Mouse (Mus musculus): ENCODE results near the gene Smad3. TPM values are rescaled to one million over a fixed set of nuclear protein-coding genes. Genes with fewer than 3 reads are reported as not detected.

The Smad3 gene
- polyA plus RNA-seq, 1 experiment: 6.1 TPM

- no peak for TF ChIP-seq CTCF (IDR thresholded peaks at IDR 0.05; ENCODE audit: control insufficient read depth, insufficient read depth, insufficient replicate concordance, low read depth, low read length)
- no peak for TF ChIP-seq POLR2A (IDR thresholded peaks at IDR 0.05; ENCODE audit: control insufficient read depth, low read depth, low read length)
- Histone ChIP-seq H3K27me3 (ENCODE audit: control insufficient read depth, insufficient read depth, low read length) (no peaks in the 10 kb centered on the region), H3K4me3 (ENCODE audit: control insufficient read depth, low read depth, low read length) (no peak overlapping the region), H3K27ac (ENCODE audit: control insufficient read depth, insufficient read depth, low read depth, low read length) (no peak overlapping the region), H3K4me1 (ENCODE audit: control insufficient read depth, insufficient read depth, low read length) (peaks cover 6% of the 10 kb centered on the region), H3K36me3 (ENCODE audit: control insufficient read depth, insufficient read depth, low read length) (no peaks in the 10 kb centered on the region)
Observed at GRCm38 (mm10) chr9:63718735-63719358, 38.9 kb downstream of the Smad3 start.

- H3K27ac ChIP-seq (ENCODE audit: control insufficient read depth, insufficient read depth, low read depth, low read length): no peak overlapping the region
- H3K4me3 ChIP-seq (ENCODE audit: control insufficient read depth, low read depth, low read length): no peak overlapping the region
- H3K36me3 ChIP-seq (ENCODE audit: control insufficient read depth, insufficient read depth, low read length): no peaks in the 10 kb centered on the region
- H3K27me3 ChIP-seq (ENCODE audit: control insufficient read depth, insufficient read depth, low read length): no peaks in the 10 kb centered on the region
- H3K4me1 ChIP-seq (ENCODE audit: control insufficient read depth, insufficient read depth, low read length): peaks cover 6% of the 10 kb centered on the region
- TF ChIP-seq CTCF (IDR thresholded peaks at IDR 0.05; ENCODE audit: control insufficient read depth, insufficient read depth, insufficient replicate concordance, low read depth, low read length) (no peak), POLR2A (IDR thresholded peaks at IDR 0.05; ENCODE audit: control insufficient read depth, low read depth, low read length) (no peak)
Observed at GRCm38 (mm10) chr9:63718170-63718569, 39.6 kb downstream of the Smad3 start.

- Histone ChIP-seq H3K27me3 (ENCODE audit: control insufficient read depth, insufficient read depth, low read length) (no peaks in the 10 kb centered on the region), H3K4me1 (ENCODE audit: control insufficient read depth, insufficient read depth, low read length) (peaks cover 6% of the 10 kb centered on the region), H3K27ac (ENCODE audit: control insufficient read depth, insufficient read depth, low read depth, low read length) (no peak overlapping the region), H3K36me3 (ENCODE audit: control insufficient read depth, insufficient read depth, low read length) (no peaks in the 10 kb centered on the region), H3K4me3 (ENCODE audit: control insufficient read depth, low read depth, low read length) (no peak overlapping the region)
- TF ChIP-seq POLR2A (IDR thresholded peaks at IDR 0.05; ENCODE audit: control insufficient read depth, low read depth, low read length) (no peak), CTCF (IDR thresholded peaks at IDR 0.05; ENCODE audit: control insufficient read depth, insufficient read depth, insufficient replicate concordance, low read depth, low read length) (no peak)
Observed at GRCm38 (mm10) chr9:63717474-63718005, 40.3 kb downstream of the Smad3 start.

- Histone ChIP-seq H3K27me3 (ENCODE audit: control insufficient read depth, insufficient read depth, low read length) (no peaks in the 10 kb centered on the region), H3K4me3 (ENCODE audit: control insufficient read depth, low read depth, low read length) (no peak overlapping the region), H3K27ac (ENCODE audit: control insufficient read depth, insufficient read depth, low read depth, low read length) (no peak overlapping the region), H3K36me3 (ENCODE audit: control insufficient read depth, insufficient read depth, low read length) (no peaks in the 10 kb centered on the region), H3K4me1 (ENCODE audit: control insufficient read depth, insufficient read depth, low read length) (peaks cover 6% of the 10 kb centered on the region)
- TF ChIP-seq CTCF (IDR thresholded peaks at IDR 0.05; ENCODE audit: control insufficient read depth, insufficient read depth, insufficient replicate concordance, low read depth, low read length) (no peak), POLR2A (IDR thresholded peaks at IDR 0.05; ENCODE audit: control insufficient read depth, low read depth, low read length) (no peak)
Observed at GRCm38 (mm10) chr9:63716150-63717138, 41.4 kb downstream of the Smad3 start.

- no peak overlapping the region for H3K4me3 ChIP-seq (ENCODE audit: control insufficient read depth, low read depth, low read length)
- no peak for TF ChIP-seq CTCF (IDR thresholded peaks at IDR 0.05; ENCODE audit: control insufficient read depth, insufficient read depth, insufficient replicate concordance, low read depth, low read length)
- peaks cover 6% of the 10 kb centered on the region for H3K4me1 ChIP-seq (ENCODE audit: control insufficient read depth, insufficient read depth, low read length)
- no peaks in the 10 kb centered on the region for H3K27me3 ChIP-seq (ENCODE audit: control insufficient read depth, insufficient read depth, low read length)
- H3K27ac ChIP-seq (ENCODE audit: control insufficient read depth, insufficient read depth, low read depth, low read length): no peak overlapping the region
- H3K36me3 ChIP-seq (ENCODE audit: control insufficient read depth, insufficient read depth, low read length): no peaks in the 10 kb centered on the region
Observed at GRCm38 (mm10) chr9:63714572-63714971, 43.2 kb downstream of the Smad3 start.

- Histone ChIP-seq H3K27ac (ENCODE audit: control insufficient read depth, insufficient read depth, low read depth, low read length) (no peak overlapping the region), H3K4me1 (ENCODE audit: control insufficient read depth, insufficient read depth, low read length) (peaks cover 6% of the 10 kb centered on the region), H3K4me3 (ENCODE audit: control insufficient read depth, low read depth, low read length) (no peak overlapping the region), H3K36me3 (ENCODE audit: control insufficient read depth, insufficient read depth, low read length) (no peaks in the 10 kb centered on the region), H3K27me3 (ENCODE audit: control insufficient read depth, insufficient read depth, low read length) (no peaks in the 10 kb centered on the region)
- no peak for TF ChIP-seq POLR2A (IDR thresholded peaks at IDR 0.05; ENCODE audit: control insufficient read depth, low read depth, low read length)
- no peak for TF ChIP-seq CTCF (IDR thresholded peaks at IDR 0.05; ENCODE audit: control insufficient read depth, insufficient read depth, insufficient replicate concordance, low read depth, low read length)
Observed at GRCm38 (mm10) chr9:63712838-63713237, 45.0 kb downstream of the Smad3 start.

- Histone ChIP-seq H3K4me1 (ENCODE audit: control insufficient read depth, insufficient read depth, low read length) (peaks cover 6% of the 10 kb centered on the region), H3K4me3 (ENCODE audit: control insufficient read depth, low read depth, low read length) (no peak overlapping the region), H3K27me3 (ENCODE audit: control insufficient read depth, insufficient read depth, low read length) (no peaks in the 10 kb centered on the region), H3K27ac (ENCODE audit: control insufficient read depth, insufficient read depth, low read depth, low read length) (no peak overlapping the region), H3K36me3 (ENCODE audit: control insufficient read depth, insufficient read depth, low read length) (no peaks in the 10 kb centered on the region)
- TF ChIP-seq POLR2A (IDR thresholded peaks at IDR 0.05; ENCODE audit: control insufficient read depth, low read depth, low read length) (no peak), CTCF (IDR thresholded peaks at IDR 0.05; ENCODE audit: control insufficient read depth, insufficient read depth, insufficient replicate concordance, low read depth, low read length) (no peak)
Observed at GRCm38 (mm10) chr9:63711580-63712230, 46.1 kb downstream of the Smad3 start.
